Mouse (Mus musculus) hindbrain, embryonic 14.5 days (tissue): ENCODE data around the gene Rps5. TPM values are rescaled to one million over a fixed set of nuclear protein-coding genes. Genes with fewer than 3 reads are reported as not detected.
A peak's percentile ranks its signal among the peaks of the same experiment; 100 is the strongest.
"Not testable (repeated sequence)": the region's sequence is repeated elsewhere in the genome, so short reads cannot be mapped to it uniquely, and the experiment has no call there.

ENCODE experiments used
- ATAC-seq: fragments of 200-750 bp; cut with Nextera tagmentation; 2 replicates; pipeline ENCODE4 v1.8.0; 2017; ENCODE audit warnings: moderate number of reproducible peaks, mild to moderate bottlenecking, moderate TSS enrichment, moderate library complexity; ENCODE audit not compliant: low FRiP score
- DNase-seq: peaks from one replicate; pipeline ENCODE4 v3.0.0-alpha.2; 2015; ENCODE audit warnings: low spot score
- H3K27ac ChIP-seq: fragments of 300-500 bp; sonication (generic); 2 replicates; pipeline ENCODE4 v1.5.1; 2014; ENCODE audit warnings: mild to moderate bottlenecking, moderate library complexity
- H3K27me3 ChIP-seq: fragments of 300-500 bp; sonication (generic); 2 replicates; pipeline ENCODE4 v1.6.1; 2014; ENCODE audit warnings: mild to moderate bottlenecking, low read length, mixed read lengths; ENCODE audit not compliant: control insufficient read depth, insufficient read depth
- H3K36me3 ChIP-seq: fragments of 300-500 bp; sonication (generic); replicated peaks from 2 replicates; pipeline ENCODE4 v1.6.1; 2014; ENCODE audit not compliant: control insufficient read depth, insufficient read depth
- H3K4me1 ChIP-seq: fragments of 300-500 bp; sonication (generic); replicated peaks from 2 replicates; pipeline ENCODE4 v1.6.1; 2014; ENCODE audit warnings: antibody characterized with exemption, low read length, mixed read lengths; ENCODE audit not compliant: control insufficient read depth, insufficient read depth
- H3K4me2 ChIP-seq: fragments of 300-500 bp; sonication (generic); replicated peaks from 2 replicates; pipeline ENCODE4 v1.6.1; 2014; ENCODE audit warnings: mild to moderate bottlenecking, moderate library complexity
- H3K4me3 ChIP-seq: fragments of 300-500 bp; sonication (generic); replicated peaks from 2 replicates; pipeline ENCODE4 v1.5.1; 2014; ENCODE audit warnings: mild to moderate bottlenecking, low read length
- H3K9ac ChIP-seq: fragments of 300-500 bp; sonication (generic); 2 replicates; pipeline ENCODE4 v1.6.1; 2014
- H3K9me3 ChIP-seq: fragments of 300-500 bp; sonication (generic); 2 replicates; pipeline ENCODE4 v1.6.1; 2016; ENCODE audit warnings: low read length; ENCODE audit not compliant: control insufficient read depth
- WGBS: fragments of 180-500 bp; shearing (Covaris S2); extraction: QIAGEN DNeasy Blood & Tissue Kit; methylation state at CpG from one replicate; pipeline ENCODE4 v1.1.7; 2014; 5-methylcytosine and 5-hydroxymethylcytosine counted together
- polyA plus RNA-seq: library from polyadenylated mRNA; unstranded; fragments of >200 nt; fragmentation: Nextera tagmentation; extraction: Ambion mirVana; gene quantifications from 2 replicates; pipeline ENCODE4 v1.2.1, GENCODE M21; 2014

Gene Rps5
- polyA plus RNA-seq, 1 experiment from 2014 or later: 781 TPM

DNA sequence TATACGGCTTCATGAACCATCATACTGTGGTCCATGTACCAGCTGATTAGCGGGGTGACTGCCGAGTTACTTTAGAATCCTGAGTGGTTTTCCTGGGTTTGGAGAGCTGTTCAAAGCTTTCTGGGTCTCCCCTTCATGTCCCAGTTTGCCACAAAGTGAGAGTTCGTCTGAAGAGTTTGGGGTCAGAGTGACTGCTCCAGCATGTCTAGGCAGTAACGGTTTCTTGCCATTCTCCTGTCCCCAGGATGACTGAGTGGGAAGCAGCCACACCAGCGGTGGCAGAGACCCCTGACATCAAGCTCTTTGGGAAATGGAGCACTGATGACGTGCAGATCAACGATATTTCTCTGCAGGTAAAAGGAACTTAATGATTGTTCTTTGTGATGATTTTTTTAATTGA lies 639 bp downstream of the Rps5 start:
- H3K4me1 ChIP-seq: peaks cover 11% of the 10 kb centered on the region
- H3K9me3 ChIP-seq: no peaks in the 10 kb centered on the region
- no peak overlapping the region for H3K27ac ChIP-seq
- 3% methylated on average over 8 of the region's 8 CpGs for WGBS
- DNase-seq (no peak), ATAC-seq (no peak)
- peak overlapping the region; percentile 73 for H3K4me3 ChIP-seq
- peak overlapping the region; percentile 74 for H3K9ac ChIP-seq
- peaks cover 44% of the 10 kb centered on the region for H3K36me3 ChIP-seq
- peaks cover 26% of the 10 kb centered on the region for H3K27me3 ChIP-seq
- H3K4me2 ChIP-seq: peak overlapping the region; percentile 92

DNA sequence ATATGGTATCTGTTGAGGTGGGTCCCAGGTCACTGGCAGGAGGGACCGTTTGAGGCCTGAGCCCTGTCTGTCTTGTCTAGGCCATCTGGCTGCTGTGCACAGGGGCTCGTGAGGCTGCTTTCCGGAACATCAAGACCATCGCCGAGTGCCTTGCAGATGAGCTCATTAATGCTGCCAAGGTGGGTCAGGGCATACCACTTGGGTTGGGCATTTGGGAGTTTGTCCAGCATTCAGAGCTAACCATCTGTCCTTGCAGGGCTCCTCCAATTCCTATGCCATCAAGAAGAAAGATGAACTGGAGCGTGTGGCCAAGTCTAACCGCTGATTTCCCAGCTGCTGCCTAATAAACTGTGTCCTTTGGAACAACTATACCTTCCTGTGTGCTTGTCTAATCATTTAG lies 4.2 kb downstream of the Rps5 start:
- H3K4me3 ChIP-seq: no peak overlapping the region
- H3K9ac ChIP-seq: no peak overlapping the region
- no peak overlapping the region for H3K27ac ChIP-seq
- no peak for ATAC-seq
- H3K4me1 ChIP-seq: peaks cover 11% of the 10 kb centered on the region
- H3K27me3 ChIP-seq: peaks cover 39% of the 10 kb centered on the region
- H3K36me3 ChIP-seq: peaks cover 44% of the 10 kb centered on the region
- no peak overlapping the region for H3K4me2 ChIP-seq
- no peaks in the 10 kb centered on the region for H3K9me3 ChIP-seq
- no peak for DNase-seq
- 85% methylated on average over 7 of the region's 7 CpGs for WGBS

DNA sequence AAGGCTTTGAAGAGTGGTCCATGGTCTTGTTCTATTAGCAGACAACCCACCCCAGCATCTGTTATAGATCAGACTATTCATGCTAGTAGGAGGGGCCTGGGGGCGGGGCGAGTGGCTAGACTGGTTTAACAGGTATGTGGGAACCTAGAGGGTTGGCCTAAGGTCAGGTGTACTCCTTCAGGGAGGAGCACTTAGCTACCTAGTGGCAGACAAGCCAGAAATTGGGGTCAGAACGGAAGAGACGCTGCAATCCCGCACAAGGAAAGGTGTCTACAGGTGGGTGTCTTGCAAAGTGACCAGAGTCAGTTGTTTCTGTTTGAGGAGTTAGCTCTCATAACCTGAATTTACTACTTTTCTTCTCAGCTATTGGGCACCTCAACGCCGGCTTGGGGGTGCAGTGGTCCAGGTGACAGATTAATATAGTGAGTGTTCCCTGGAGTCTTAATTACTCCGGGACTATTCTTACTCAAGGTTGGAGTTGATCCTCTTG lies 5.1 kb downstream of the Rps5 start, which contains the start of gene Rnf225:
Rnf225 (plus strand) TSS at position 226 of the 490 bp plus-strand sequence.
- no peak for ATAC-seq
- no peak for DNase-seq
- Histone ChIP-seq H3K27me3 (peaks cover 39% of the 10 kb centered on the region), H3K4me2 (peak within 1 kb of the TSS; percentile 39), H3K9ac (peak within 1 kb of the TSS; percentile 2; the same call in 1 of the 2 replicates), H3K4me3 (peak within 1 kb of the TSS; percentile 19; the same call in 1 of the 2 replicates), H3K4me1 (peaks cover 11% of the 10 kb centered on the region), H3K27ac (no peak within 1 kb of the TSS), H3K9me3 (no peaks in the 10 kb centered on the region), H3K36me3 (peaks cover 44% of the 10 kb centered on the region)
- WGBS: 28% methylated on average over 8 of the region's 8 CpGs

DNA sequence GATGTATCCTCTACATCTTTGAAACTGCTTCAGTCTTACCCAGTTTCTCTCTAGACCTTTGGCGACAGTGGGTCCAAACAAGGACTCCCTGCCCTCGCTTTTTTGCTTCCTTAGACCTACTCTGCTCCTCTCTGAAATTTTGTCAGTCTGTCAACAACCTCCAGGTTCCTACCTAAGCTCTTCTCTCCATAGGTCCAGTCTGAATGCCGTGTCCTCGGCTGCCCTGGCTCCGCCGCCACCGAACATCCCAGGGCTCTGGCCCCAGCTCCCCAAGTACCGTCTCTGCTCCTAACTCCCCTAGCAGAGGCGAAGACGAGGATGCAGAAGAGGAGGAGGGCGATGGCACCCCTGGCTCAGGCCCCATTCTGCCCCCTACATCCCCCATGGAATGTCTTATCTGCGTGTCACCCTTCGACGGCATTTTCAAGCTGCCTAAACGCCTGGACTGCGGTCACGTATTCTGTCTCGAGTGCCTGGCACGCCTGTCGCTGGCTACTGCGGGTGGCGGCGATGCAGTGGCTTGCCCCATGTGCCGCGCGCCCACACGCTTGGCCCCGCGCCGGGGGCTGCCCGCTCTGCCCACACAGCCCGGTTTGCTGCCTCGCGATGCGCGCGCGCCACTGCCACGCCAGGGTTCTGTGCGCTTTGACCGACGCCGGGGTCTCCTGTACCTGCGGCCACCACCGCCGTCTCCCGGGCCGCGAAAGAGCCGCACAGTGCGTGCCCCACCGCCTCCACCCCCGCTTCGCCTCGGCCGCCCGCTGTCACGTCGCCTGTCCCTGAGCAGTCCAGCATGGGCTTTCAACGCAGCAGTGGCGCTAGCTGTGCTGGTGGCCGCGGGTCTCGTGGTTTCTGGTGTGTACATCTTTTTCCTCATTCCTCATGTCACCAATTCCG lies 5.9 kb downstream of the Rps5 start:
- H3K4me2 ChIP-seq: peak overlapping the region; percentile 39
- peak overlapping the region; percentile 19; the same call in 1 of the 2 replicates for H3K4me3 ChIP-seq
- 5% methylated on average over 65 of the region's 65 CpGs for WGBS
- H3K27me3 ChIP-seq: peaks cover 39% of the 10 kb centered on the region
- DNase-seq (no peak), ATAC-seq (peak; percentile 38; the same call in 1 of the 2 replicates)
- H3K4me1 ChIP-seq: peaks cover 8% of the 10 kb centered on the region
- H3K9me3 ChIP-seq: no peaks in the 10 kb centered on the region
- no peak overlapping the region for H3K27ac ChIP-seq
- H3K36me3 ChIP-seq: peaks cover 44% of the 10 kb centered on the region
- H3K9ac ChIP-seq: peak overlapping the region; percentile 2; the same call in 1 of the 2 replicates

DNA sequence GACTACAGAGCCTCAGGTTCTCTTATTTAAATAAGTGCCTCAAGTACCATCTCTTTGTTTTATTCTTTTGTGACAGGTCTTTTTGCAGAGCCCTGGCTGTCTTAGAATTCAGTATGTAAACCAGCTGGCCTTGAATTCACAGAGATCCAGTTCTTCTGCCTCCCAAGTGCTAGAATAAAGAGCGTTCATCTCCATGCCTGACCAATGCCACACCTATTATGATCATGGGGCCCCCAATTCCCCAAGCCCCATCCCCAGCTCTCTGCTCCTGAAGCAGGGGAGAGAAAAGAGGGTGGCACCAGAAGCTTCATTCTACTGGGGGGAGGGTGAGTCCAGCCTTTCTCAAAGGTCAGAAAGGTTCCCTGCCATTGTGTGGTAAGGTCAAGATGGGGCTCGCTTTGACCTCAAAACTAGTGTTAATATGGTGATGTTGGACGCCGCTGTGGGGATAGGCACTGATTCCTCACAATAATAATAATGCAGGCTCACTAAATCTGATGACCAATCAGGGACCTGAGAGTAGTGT lies 11.6 kb downstream of the Rps5 start:
- no peak overlapping the region for H3K9ac ChIP-seq
- peaks cover 4% of the 10 kb centered on the region; the same call in 1 of the 2 replicates for H3K27me3 ChIP-seq
- H3K36me3 ChIP-seq: no peaks in the 10 kb centered on the region
- H3K27ac ChIP-seq: no peak overlapping the region
- H3K4me1 ChIP-seq: no peaks in the 10 kb centered on the region
- 43% methylated on average over 4 of the region's 4 CpGs for whole genome bisulfite sequencing
- ATAC-seq (no peak), DNase-seq (no peak)
- H3K9me3 ChIP-seq: no peaks in the 10 kb centered on the region
- H3K4me3 ChIP-seq: no peak overlapping the region
- H3K4me2 ChIP-seq: no peak overlapping the region

DNA sequence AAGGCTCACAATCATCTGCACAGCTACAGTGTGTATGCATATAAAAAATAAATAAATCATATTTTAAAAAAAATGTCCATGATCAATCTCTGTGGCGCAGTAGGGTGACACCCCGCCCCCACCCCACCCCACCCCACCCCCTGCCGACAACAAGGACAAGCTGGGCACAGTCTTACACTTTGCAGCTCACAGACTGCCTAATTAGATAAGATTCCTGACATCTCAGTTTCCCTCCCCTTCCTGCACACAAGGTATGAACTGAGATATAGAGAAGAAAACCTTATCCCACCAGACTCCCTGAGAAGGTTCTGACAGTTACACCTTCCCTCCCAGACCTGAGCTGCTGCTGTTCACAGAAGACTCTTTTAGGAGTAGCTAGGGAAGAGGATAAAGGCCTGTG lies 12.7 kb downstream of the Rps5 start:
- Histone ChIP-seq H3K4me2 (no peak overlapping the region), H3K27me3 (no peaks in the 10 kb centered on the region), H3K9me3 (no peaks in the 10 kb centered on the region), H3K4me1 (no peaks in the 10 kb centered on the region), H3K9ac (no peak overlapping the region), H3K27ac (no peak overlapping the region), H3K4me3 (no peak overlapping the region), H3K36me3 (no peaks in the 10 kb centered on the region)
- DNase-seq (no peak), ATAC-seq (no peak)
- WGBS: 80% methylated on average over 3 of the region's 3 CpGs

DNA sequence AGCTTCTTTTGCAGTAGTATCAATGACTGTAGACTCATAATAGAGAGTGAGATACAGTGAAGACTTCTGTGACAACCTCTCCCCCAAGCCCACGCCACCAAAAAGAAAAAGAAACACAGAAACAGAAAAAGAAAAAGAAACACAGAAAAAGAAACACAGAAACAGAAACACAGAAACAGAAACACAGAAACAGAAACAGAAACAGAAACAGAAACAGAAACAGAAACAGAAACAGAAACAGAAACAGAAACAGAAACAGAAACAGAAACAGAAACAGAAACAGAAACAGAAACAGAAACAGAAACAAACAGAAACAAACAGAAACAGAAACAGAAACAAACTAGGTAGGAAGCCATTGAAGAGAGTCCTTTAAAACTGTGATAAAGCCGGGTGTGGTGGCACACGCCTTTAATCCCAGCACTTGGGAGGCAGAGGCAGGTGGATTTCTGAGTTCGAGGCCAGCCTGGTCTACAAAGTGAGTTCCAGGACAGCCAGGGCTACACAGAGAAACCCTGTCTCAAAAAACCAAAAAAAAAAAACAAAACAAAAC lies 15.2 kb downstream of the Rps5 start:
- H3K36me3 ChIP-seq, H3K4me1 ChIP-seq, H3K4me2 ChIP-seq, H3K9ac ChIP-seq, H3K9me3 ChIP-seq, H3K27ac ChIP-seq, ATAC-seq, H3K4me3 ChIP-seq, H3K27me3 ChIP-seq, DNase-seq: not testable (repeated sequence)
- 98% methylated on average over 4 of the region's 4 CpGs for WGBS

DNA sequence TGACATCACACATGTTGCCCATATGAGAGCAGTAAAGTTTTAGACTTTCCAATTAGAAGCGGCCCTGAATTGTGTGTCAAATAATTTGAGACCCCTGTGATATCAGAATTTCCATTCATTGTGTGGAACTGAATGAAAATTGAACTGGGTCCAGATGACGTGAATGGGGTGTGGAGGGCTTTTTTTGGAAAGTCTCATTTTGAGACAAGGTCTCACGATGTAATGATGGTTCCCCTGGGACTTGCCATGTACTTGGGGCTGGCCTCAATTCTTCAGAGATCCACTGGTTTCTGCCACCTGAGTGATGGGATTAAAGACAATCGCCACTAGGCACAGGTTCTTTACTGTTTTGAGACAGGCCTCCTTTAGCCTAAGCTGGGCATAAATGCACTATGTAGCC lies 18.5 kb downstream of the Rps5 start:
- Histone ChIP-seq H3K27me3 (no peaks in the 10 kb centered on the region), H3K9me3 (no peaks in the 10 kb centered on the region), H3K36me3 (no peaks in the 10 kb centered on the region), H3K27ac (no peak overlapping the region), H3K4me1 (no peaks in the 10 kb centered on the region), H3K9ac (no peak overlapping the region), H3K4me3 (no peak overlapping the region), H3K4me2 (no peak overlapping the region)
- ATAC-seq (no peak), DNase-seq (no peak)
- 91% methylated on average over 4 of the region's 4 CpGs for WGBS

DNA sequence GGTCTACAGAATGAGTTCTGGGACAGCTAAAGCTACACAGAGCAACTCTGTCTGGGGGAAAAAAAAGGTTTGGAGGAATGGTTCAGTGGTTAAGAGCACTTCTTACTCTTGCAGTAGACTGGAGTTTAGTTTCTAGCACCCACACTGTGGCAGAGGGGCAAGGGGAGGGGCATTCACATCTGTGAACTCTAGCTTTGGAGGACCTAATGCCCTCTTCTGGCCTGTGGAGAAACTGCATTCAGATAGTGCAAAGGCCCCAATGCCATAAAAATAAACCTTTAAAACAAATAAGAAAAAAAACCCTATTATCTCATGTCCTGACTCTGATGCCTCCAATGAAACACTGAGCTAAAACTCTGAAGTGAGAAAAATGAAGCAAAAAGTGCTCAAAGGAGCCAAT lies 21.4 kb downstream of the Rps5 start:
- Histone ChIP-seq H3K4me3 (no peak overlapping the region), H3K4me1 (no peaks in the 10 kb centered on the region), H3K27me3 (no peaks in the 10 kb centered on the region), H3K4me2 (no peak overlapping the region), H3K9me3 (no peaks in the 10 kb centered on the region), H3K36me3 (no peaks in the 10 kb centered on the region), H3K27ac (no peak overlapping the region), H3K9ac (no peak overlapping the region)
- DNase-seq (no peak), ATAC-seq (no peak)
